Mouse (Mus musculus): ENCODE results near the gene Pdf.

The Pdf gene

DNA sequence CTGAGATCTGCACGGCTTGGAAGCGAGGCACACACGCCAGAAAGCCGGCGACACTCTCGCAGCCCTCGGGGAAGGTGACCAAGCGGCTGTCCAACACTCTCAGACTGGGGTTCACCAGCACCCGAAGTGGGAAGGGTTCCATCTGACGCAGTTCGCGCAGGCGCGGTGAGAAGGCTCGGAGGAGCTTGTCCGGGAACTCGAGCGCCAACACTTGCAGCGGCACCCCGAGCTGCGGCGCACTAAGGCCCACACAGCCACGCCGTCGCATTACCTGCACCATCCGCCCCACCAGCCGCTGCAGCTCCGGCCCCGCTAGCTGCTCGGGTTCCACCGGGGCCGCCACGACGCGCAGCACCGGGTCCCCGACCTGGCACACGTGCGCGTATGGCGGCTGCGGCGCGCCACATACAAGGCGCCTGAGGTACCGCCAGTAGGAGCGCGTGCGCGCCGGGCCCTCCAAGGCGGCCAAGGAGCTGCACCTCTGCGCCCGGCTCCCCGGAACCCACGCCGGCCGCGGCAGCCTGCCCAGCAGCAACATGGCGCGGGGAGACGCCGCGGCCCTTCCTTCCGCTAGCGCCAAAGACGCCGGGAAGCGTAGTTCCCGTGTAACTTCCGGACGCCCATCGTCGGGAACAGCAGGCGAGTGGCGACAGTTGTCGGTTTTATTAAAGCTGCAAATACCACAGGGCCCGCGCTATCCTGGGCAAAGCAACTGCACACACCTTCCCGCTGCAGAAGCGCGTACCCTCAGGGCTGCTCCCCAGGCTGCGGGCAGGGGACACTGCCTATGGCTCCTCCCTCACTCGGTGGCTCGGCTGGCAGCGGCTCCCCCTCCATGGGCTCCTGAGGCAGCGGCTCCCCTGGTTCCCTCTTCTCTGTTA is at the start of gene Pdf:
Pdf (minus strand) TSS at position 554 of the 881 bp plus-strand sequence.
- peak; percentile 85 for DNase-seq

DNA sequence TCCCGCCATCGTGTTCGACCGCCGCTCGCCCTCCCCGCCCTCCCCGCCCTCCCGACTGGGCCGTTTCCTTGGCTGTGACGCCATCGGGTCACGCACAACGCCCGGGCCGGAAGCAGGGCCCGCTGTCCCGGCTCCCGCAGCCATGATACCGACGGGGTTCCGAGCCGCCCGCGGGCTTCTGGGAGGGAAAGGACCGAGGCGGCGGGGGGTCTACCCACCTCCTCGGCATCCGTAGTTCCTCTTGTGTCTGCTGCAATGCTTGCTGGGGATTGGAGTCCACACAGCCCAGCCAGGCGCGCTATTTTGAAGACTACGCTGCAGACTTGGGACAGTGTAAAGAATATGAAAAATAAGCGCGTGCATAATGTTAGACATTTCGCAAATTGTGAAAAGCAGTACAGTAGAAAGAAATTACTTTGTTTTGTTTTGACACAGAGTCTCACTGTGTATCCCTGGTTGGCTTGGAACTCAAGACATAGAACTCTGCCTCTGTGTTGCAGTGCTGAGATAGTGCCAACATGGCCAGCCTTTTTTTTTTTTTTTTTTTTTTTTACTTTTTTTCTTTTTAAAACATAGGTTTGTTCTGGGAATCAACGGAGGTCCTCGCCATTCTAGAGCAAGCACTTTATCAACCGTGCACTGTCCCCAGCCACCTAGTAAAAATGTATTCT is 48.1 kb upstream of the Pdf start, which contains the start of gene Terf2:
Terf2 (minus strand) TSS at position 182 of the 671 bp plus-strand sequence.
- peak; percentile 97 for DNase-seq

DNA sequence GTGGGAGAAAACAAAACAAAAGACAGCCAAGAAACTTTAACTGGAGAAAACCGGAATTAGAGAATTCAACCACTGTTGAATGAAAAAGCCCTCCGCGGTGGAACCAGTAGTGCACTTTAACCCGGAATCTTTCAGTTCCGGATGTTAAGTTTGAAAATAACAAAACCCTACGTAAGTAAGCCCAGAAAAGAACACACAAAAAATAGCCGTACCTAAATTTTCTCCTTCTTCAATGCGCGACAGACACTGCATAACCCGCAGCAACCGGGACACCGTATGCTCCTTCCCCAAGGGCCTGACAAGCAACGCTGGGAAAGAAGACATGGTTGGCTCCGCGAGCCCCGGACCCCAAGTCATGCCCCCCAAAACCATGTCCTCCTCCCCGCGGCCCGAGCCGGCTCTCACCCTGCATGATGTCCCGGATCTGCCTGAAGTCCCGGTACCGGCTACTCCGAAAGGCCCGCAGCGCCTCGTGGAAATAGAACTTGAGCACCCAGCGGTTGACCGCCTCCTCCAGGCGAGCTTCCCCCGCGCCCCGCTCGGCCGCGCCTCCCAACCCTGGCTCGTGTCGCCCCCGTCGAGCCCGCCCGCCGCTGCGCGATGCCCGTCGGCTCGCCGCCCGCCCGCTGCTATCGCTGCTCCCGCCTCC is 47.4 kb upstream of the Pdf start:
- no peak for DNase-seq

DNA sequence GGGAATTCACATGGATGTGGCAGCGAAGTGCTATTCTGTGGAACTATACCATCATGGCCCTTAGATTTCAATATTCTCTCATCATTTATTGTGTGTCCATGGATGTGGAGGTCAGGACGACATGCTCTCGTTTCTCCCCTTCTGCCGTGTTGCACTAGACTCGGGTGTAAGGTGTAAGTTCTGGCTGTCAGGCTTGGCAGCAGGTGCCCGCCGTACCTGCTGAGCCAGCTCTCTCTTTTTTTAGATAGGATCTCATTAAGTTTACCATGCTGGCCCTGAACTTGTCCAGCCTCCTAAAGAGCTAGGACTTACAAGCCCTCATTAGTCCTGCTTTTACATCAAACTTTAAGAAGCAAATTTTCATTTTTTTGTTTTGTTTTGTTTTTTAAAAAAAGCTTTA is 42.1 kb upstream of the Pdf start:
- no peak for DNase-seq

DNA sequence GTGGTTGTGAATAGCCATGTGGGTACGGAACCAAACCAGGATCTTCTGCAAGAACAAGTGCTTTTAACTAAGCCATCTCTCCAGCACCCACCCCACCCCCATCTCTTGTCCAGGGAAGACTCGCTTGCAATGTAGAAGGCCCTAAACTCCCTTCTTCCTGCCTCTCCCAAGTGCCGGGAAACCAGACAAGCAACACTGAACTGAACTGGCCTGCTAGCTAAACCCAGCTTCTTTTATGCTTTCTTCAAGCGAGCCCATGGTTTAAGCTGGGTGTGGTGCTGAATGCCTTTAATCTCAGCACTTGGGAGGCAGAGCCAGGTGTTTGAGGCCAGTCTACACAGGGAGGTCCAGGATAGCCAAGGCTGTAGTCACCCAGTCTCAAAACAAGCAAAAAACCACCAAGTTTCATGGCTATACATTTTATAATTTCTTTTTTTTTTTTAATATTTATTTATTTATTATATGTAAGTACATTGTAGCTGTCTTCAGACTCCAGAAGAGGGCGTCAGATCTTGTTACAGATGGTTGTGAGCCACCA is 40.2 kb upstream of the Pdf start:
- no peak for DNase-seq

DNA sequence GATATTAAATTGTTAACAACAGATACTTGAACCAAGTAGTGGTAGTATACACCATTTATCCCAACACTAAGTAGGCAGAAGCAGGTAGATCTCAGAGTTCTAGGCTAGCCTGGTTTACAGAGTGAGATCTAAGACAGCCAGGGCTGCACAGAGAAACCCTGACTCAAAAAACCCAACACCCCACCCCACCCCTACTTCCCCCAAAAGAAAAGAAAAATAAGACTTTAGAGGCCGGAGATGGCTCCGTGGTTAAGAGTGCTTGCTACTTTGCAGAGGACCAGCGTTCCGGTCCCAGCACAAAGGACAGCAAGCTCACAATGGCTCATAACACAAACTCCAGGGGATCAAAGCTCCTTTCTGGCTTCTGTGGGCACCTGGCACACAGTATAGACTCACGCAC is 37.6 kb upstream of the Pdf start:
- DNase-seq = no peak

DNA sequence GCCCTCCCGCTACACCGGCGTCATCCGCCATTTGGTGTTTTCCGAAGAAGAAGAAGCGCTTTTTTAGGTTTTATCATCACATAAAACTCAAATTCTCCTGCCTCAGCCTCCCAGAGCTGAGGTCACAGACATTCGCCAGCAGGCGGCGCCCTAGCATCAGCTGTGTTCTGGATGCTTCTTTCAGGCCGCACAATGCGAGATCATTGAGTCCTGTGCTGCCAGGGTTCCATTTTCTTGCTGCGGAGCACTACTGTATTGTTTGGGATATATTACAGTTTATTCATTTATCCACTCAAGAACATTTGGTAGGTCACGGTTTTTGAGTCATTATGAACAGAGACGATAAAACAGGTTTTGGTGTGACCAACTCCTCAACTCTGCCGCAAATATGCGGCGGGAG is 36.9 kb upstream of the Pdf start:
- no peak for DNase-seq

DNA sequence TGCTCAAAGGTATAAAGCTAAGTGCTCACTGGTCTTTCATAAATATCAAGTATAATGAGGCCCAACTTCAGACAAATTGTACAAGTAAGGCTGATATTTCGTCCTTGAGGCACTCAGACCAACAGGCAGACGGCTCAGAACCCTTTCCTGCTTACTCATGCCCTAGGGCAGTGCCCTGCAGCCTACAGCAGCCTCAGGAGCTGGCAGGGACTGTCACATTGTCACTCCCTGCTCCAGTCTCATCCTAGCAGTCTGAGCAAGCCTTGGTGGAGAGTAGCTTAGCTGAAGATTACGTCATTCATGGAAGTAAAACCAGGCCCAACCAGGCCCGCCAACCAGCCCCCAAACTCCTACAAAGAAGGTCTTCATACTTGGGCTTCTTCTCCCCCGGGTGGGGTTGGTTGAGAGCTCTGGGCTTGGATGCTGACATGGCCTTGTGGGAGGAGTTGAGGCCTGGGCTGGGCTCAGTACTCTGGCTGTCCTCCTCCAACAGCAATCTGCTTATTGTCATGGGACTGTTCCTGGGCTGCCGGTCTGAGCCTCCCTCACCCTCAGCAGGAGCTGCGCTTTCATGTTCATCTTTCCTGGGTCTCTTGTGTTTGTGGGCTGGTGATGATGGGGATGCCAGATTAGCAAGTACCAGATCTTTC is 27.9 kb upstream of the Pdf start:
- DNase-seq = no peak

DNA sequence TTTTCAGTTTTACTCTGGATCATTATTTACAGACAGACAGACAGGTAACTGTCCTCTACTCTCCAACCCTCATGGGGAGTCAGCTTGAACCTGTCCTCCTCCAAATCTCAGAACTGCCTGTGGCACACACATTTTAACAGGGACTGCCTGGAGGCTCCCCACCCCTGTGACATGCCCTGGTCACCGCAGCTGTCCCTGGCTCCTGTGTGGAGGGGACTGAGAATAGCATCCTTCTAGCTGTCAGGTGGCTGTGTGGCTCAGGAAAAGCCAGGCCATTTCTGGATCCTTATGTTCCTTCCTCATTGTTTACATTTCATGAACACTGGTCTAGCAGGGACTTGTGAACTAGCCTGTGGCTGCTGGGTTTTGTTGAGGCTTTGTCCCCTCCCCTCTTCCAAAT is 25.7 kb upstream of the Pdf start:
- no peak for DNase-seq

DNA sequence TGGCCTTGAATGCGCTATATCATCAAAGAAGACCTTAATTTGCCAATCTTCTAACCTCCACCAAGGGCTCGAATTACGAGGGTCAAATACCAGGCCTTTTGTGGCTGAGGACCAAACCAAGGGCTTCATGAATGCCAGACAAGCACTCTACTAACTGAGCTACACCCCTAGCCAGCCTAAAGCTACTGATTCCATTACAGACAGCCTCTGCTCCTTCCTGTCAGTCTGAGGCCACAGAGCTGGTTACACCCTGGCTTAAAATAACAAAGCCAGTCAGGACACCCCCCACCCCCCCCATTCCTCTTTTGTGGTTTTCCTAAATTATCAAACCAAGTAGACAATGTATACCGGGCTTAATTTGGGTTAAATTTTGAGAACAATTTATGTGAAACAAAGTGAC is 25.3 kb upstream of the Pdf start:
- DNase-seq = no peak

DNA sequence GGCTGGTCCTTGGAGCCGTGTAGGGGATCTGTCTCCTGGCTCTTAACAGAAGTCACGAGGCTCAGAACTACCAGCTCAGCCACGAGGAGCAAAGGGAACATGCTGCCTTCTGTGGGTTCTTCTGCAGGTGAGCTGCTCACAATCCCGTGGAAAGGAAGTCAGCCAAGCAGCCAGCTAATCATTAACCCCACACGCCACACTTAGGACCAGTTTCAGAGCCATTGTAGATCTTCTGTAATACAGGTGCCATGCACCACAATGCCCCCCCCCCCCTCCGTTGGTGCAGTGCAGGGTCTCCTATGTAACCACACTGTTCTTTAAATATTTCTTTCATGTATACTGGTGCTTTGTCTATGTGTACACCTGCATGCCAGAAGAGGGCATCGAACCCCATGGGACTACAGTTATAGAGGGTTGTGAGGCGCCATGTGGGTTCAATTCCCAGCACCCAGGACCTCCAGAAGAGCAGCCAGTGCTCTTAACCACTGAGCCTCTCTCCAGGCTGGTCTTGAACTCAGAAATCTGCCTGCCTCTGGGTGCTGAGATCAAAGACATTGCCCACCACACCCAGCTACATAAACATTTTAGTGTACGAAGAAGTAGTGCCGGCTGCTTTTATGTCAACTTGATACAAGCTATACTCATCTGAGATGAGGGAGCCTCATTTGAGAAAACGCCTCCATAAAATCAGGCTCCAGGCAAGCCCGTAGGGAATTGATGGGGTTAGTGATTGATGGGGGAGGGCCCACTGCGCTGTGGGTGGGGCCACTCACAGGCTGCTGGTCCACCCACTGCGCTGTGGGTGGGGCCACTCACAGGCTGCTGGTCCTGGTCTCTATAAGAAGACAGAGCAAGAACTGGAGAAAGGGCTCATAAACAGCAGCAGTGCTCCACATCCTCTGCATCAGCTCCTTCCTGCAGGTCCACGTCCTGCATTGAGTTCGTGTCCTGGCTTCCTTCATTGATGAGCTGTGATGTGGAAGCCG is 17.4 kb upstream of the Pdf start, which contains the start of gene Tmed6:
Tmed6 (minus strand) TSS at position 134 of the 986 bp plus-strand sequence.
- no peak for DNase-seq

DNA sequence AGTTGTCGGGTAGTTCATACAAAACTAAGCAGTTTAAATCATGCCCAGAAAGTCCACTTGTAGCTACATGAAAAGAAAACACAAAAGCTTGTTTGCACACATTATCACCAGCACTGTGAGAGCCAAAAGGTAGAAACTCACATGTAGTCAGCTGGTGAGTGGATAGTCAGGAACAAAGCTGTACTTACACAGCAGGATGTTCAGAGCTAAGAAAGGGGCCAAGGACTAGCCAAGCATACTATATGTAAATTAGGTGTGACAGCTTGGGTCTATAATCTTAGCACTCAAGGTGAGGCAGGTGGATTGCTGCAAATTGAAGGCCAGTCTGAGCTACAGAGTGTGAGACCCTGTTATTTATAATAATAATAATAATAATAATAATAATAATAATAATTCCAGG is 14.2 kb upstream of the Pdf start:
- DNase-seq = no peak

DNA sequence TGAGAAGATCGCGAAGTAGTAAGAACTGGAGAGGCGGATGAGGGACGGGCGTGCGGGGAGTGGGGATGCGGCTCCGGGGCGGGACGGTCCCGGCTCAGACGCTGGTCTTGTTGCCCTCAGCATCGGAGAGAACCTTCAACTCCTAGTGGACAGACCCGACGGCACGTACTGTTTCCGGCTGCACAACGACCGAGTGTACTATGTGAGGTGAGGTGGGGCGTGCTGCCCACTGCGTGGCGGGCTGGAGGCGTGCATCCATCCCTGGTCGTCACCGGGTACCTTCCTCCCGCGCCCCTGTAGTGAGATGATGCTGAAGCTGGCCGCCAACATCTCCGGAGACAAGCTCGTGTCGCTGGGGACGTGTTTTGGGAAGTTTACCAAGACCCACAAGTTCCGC is 8.6 kb upstream of the Pdf start:
- DNase-seq = no peak

DNA sequence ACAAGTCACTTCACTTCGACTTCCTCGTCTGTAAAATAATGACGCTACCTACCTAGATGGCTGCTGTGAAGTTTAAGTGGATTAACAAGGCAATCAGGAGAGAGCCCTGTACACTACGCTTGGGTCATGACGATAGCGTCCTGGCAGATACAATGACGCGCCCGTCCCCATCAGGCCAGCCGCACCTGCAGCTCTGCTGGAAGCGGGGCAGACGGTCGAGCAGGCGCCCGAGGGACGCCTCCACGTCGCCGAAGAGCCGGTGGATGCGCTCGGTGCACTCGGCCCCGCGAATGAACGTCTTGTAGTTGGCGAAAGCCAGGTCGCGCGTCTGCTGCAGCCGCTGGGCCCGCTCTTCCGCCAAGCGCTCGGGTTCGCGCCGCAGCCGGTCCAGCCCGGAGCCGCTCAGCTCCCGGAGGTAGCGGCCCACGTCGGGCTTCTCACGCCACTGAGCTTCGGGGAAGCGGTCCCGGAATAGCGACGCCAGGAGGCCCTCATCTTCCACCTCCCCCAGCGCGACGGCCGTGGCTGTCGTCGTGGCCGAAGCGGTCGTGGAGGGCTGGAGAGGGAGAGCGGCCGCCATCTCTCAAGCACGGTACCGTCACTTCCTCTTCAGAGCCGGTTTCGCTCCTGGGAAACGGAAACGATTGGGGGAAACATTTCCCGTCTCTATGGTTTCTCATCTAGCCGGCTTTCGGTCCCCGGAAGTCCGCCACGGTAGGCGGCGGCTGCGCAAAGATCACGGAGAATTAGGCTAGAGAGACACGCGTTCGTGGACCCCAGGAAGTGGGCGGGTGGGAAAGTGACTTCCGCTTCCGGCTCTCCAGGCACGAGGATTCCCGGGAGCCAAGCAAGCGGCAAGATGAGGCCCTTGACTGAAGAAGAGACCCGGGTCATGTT is 7.9 kb upstream of the Pdf start, which contains the start of the genes Cog8 and Nip7:
Cog8 (minus strand) TSS at position 614 of the 897 bp plus-strand sequence.
Nip7 (plus strand) TSS at position 802 of the 897 bp plus-strand sequence.
- DNase-seq = peak; percentile 97

DNA sequence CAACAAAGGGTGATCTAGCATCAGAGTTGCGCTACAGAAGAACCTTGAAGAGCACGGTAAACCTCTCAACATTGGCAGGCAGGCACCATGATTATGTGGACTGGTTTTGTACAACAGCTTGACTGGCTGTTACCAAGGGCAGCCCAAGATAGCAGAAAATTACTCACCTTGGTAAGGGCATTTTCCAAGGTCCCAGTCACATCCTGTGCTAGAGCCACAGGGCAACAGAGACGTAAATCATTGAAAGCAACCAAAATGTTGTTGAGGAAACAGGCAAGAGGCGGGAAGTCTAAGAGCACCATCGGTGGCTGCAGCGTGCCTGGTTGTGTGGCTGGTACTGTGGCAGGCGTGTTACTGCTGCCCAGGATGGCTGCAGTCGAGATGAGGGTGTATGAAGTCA is 3.6 kb upstream of the Pdf start:
- DNase-seq = no peak

DNA sequence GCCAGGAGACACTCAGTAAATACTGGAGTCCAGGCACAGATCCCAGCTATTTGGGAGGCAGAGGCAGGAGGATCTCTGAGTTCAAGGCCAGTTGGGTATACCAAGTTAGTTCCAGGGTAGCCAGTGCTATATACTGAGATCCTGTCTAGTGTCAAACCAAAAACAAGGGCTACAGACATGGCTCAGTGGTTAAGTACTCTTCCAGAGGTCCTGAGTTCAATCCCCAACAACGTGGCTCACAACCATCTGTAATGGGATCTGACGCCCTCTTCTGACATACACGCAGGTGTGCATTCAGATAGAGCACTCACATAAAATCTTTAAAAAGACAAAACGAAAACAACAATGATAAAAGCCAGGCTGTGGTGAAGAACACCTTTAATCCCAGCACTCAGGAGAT is 1.1 kb upstream of the Pdf start:
- DNase-seq = no peak

DNA sequence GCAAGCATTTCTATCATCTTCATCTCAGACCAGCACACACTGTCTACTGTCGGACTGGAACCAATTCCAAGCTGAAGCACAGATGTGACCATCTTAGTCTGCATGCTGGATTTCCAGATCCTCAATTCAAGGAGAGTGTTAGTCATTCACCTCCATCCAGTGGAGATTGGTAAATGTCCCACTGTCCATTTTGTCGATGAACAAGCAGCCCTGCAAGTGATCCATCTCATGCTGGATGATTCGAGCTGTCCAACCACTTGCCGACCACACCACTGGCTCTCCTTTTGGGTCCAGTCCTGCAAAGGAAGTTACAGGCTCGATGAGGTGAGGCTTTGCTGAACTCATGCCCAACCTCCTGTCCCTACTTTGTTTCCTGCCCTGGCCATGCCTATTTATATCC is 1.4 kb downstream of the Pdf start:
- DNase-seq = no peak

DNA sequence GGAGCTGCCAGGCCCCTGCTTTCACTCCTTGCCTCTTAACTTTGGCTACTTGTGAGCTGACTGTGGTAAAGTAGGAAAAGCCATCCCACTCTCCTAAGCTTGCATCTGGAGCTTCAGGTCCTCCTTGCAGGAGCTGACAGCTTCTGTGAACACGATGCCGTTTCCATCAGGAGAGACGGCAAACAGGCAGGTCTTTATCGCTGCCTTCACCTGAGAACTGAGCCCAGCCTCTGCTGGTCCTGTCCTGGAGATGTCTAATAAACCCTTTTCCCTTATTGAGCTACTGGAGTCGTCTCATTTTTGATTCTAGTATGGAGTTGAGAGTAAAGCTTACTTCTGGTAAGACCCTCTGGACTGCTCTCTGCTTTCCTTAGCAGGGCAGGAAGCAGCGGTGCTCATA is 2.9 kb downstream of the Pdf start:
- no peak for DNase-seq

DNA sequence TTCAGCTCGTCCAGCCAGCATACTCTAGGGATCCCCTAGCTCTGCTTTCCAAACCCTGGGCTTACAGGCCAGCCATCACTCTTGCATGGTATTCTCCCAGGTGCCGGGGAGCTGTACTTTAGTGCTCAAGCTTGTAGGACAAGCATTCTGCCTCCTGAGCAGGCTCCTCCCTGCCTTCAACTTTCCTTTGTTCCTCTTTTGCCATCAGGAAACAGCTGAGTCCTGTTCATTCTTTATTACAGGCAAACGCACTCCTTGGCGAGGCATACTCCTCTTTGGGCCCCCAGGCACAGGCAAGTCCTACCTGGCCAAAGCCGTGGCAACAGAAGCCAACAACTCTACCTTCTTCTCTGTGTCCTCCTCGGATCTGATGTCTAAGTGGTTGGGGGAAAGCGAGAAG is 7.8 kb downstream of the Pdf start:
- DNase-seq = no peak

DNA sequence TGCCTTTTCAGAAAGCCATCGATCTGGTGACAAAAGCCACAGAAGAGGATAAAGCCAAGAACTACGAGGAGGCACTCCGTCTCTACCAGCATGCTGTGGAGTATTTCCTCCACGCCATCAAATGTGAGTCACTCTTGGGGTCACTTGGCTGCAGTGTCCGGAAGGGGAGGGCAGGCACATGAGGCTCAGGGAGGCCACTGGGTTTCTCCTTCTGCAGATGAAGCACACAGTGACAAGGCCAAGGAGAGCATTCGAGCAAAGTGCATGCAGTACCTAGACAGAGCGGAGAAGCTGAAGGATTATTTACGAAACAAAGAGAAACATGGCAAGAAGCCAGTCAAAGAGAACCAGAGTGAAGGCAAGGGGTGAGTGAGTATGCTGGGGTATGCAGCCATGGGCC is 11.8 kb downstream of the Pdf start:
- no peak for DNase-seq
